Mouse (Mus musculus) lung, embryonic 14.5 days (tissue): ENCODE data around the gene Nipa1. TPM values are rescaled to one million over a fixed set of nuclear protein-coding genes. Genes with fewer than 3 reads are reported as not detected.
"Not testable (repeated sequence)": the region's sequence is repeated elsewhere in the genome, so short reads cannot be mapped to it uniquely, and the experiment has no call there.

Experiments used
- ATAC-seq: fragments of 200-750 bp; cut with Nextera tagmentation; 2 replicates; pipeline ENCODE4 v1.8.0; 2017; ENCODE audit warnings: mild to moderate bottlenecking, moderate TSS enrichment, moderate library complexity; ENCODE audit not compliant: insufficient read depth
- DNase-seq: peaks from one replicate; pipeline ENCODE4 v3.0.0-alpha.2; 2015
- H3K27ac ChIP-seq: fragments of 300-500 bp; sonication (generic); 2 replicates; pipeline ENCODE4 v1.5.1; 2014; ENCODE audit warnings: low read depth, mild to moderate bottlenecking, moderate library complexity
- H3K27me3 ChIP-seq: fragments of 300-500 bp; sonication (generic); 2 replicates; pipeline ENCODE4 v1.6.1; 2014; ENCODE audit warnings: low read length, control low read depth; ENCODE audit not compliant: insufficient read depth
- H3K36me3 ChIP-seq: fragments of 300-500 bp; sonication (generic); 2 replicates; pipeline ENCODE4 v1.6.1; 2014; ENCODE audit warnings: control low read depth; ENCODE audit not compliant: insufficient read depth
- H3K4me1 ChIP-seq: fragments of 300-500 bp; sonication (generic); 2 replicates; pipeline ENCODE4 v1.6.1; 2014; ENCODE audit warnings: antibody characterized with exemption, control low read depth; ENCODE audit not compliant: insufficient read depth
- H3K4me2 ChIP-seq: fragments of 300-500 bp; sonication (generic); 2 replicates; pipeline ENCODE4 v1.6.1; 2014; ENCODE audit warnings: mild to moderate bottlenecking
- H3K4me3 ChIP-seq: fragments of 300-500 bp; sonication (generic); 2 replicates; pipeline ENCODE4 v1.5.1; 2014; ENCODE audit warnings: low read depth, low read length
- H3K9ac ChIP-seq: fragments of 300-500 bp; sonication (generic); 2 replicates; pipeline ENCODE4 v1.6.1; 2014
- H3K9me3 ChIP-seq: fragments of 300-500 bp; sonication (generic); 2 replicates; pipeline ENCODE4 v1.6.1; 2016; ENCODE audit warnings: low read depth, low read length, control low read depth
- CTCF ChIP-seq: IDR thresholded peaks from 2 replicates; pipeline ENCODE4 v1.5.1; 2016; ENCODE audit warnings: antibody characterized with exemption, low read depth
- WGBS: fragments of 180-500 bp; shearing (Covaris S2); extraction: QIAGEN DNeasy Blood & Tissue Kit; methylation state at CpG from one replicate; pipeline ENCODE4 v1.1.7; 2014; 5-methylcytosine and 5-hydroxymethylcytosine counted together
- polyA plus RNA-seq: library from polyadenylated mRNA; unstranded; fragments of >200 nt; fragmentation: Nextera tagmentation; extraction: Ambion mirVana; gene quantifications from 2 replicates; pipeline ENCODE4 v1.2.1, GENCODE M21; 2014

The Nipa1 gene
- polyA plus RNA-seq, 1 experiment from 2014 or later: 6.7 TPM

- Histone ChIP-seq H3K4me1 (no peaks in the 10 kb centered on the region), H3K27ac (no peak overlapping the region), H3K27me3 (no peaks in the 10 kb centered on the region), H3K4me2 (peak overlapping the region; percentile 78; the same call in 1 of the 2 replicates), H3K4me3 (no peak overlapping the region), H3K36me3 (no peaks in the 10 kb centered on the region), H3K9ac (no peak overlapping the region), H3K9me3 (no peaks in the 10 kb centered on the region)
- DNase-seq: no peak
- 46% methylated on average over 3 of the region's 3 CpGs for WGBS
- no peak for TF ChIP-seq CTCF
- ATAC-seq: no peak
Measured at GRCm38 (mm10) chr7:56017761-56018160, 2.0 kb downstream of the Nipa1 start.

DNA sequence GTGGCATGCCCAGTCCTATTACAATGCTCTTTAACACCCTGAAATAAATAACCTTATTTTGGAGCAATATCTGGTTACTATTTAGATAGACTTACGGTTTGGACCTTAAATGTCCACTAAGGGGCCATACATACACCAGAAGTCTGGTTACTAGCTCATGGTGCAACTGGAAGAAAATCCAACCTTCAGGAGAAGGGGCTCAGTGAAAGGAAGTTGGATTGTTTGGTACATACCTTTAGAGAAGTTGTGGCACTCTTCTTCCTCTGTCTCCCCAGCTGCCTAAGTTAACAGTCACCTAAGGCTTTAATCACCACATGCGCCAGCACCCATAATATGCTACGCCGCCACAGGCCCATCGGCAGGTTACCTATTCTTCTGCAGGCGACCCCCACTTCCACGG, 3.9 kb downstream of the Nipa1 start:
- ATAC-seq (no peak), DNase-seq (no peak)
- no peak overlapping the region for H3K9ac ChIP-seq
- H3K27me3 ChIP-seq: no peaks in the 10 kb centered on the region
- no peak overlapping the region for H3K4me3 ChIP-seq
- no peaks in the 10 kb centered on the region for H3K4me1 ChIP-seq
- H3K4me2 ChIP-seq: no peak overlapping the region
- H3K27ac ChIP-seq: no peak overlapping the region
- H3K36me3 ChIP-seq: no peaks in the 10 kb centered on the region
- H3K9me3 ChIP-seq: no peaks in the 10 kb centered on the region
- 93% methylated on average over 7 of the region's 7 CpGs for WGBS
- TF ChIP-seq CTCF: no peak

- Histone ChIP-seq H3K4me2 (no peak overlapping the region), H3K4me3 (no peak overlapping the region), H3K27me3 (no peaks in the 10 kb centered on the region), H3K9ac (no peak overlapping the region), H3K36me3 (no peaks in the 10 kb centered on the region), H3K4me1 (no peaks in the 10 kb centered on the region), H3K27ac (no peak overlapping the region), H3K9me3 (no peaks in the 10 kb centered on the region)
- no peak for TF ChIP-seq CTCF
- ATAC-seq (no peak), DNase-seq (no peak)
- 67% methylated on average over 6 of the region's 6 CpGs for WGBS
Measured at GRCm38 (mm10) chr7:56015172-56015571, 4.6 kb downstream of the Nipa1 start.

- not testable (repeated sequence) for ATAC-seq, H3K9me3 ChIP-seq, H3K36me3 ChIP-seq, H3K9ac ChIP-seq, H3K27me3 ChIP-seq, H3K4me3 ChIP-seq, H3K27ac ChIP-seq, DNase-seq, H3K4me1 ChIP-seq, H3K4me2 ChIP-seq
- WGBS: 77% methylated on average over 6 of the region's 18 CpGs
Measured at GRCm38 (mm10) chr7:56014002-56014702, 5.6 kb downstream of the Nipa1 start.

DNA sequence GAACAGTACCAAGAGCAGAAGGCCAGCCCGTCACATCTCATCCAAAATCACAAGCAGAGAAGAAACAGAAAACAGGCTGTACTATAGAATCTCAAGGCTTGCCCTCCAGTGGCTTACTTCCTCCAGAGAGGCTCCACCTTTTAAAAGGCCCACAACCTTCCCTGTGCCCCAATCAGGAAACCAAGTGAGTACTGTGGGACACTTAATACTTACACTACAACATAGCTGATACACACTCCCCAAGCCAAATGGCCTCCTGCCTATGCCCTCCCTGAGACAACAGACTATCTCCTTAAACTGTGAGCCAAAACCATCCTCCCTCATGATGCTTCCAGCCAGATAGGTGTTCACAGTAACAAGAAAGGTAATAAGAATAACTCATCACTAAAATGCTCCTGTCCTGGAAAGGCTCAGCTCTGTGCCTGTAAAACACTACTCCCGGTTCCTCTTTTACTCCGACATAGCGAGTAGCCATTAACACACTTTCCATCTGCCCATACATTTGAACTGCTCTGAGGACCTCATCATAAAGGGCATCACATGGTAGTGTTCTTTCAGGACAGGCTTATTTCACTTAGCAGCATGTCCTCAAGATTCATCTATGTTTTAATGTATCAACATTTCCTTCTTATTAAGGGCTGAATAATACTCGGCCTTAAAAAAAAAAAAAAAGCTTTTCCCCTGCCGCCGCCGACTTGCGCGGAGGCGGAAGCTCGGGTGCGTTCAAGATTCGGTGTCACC, 6.3 kb downstream of the Nipa1 start:
- no peak overlapping the region for H3K9ac ChIP-seq
- no peak overlapping the region for H3K4me2 ChIP-seq
- no peaks in the 10 kb centered on the region for H3K9me3 ChIP-seq
- no peaks in the 10 kb centered on the region for H3K27me3 ChIP-seq
- no peak overlapping the region for H3K4me3 ChIP-seq
- H3K27ac ChIP-seq: no peak overlapping the region
- TF ChIP-seq CTCF: no peak
- DNase-seq (no peak), ATAC-seq (no peak)
- H3K4me1 ChIP-seq: no peaks in the 10 kb centered on the region
- WGBS: 96% methylated on average over 14 of the region's 14 CpGs
- no peaks in the 10 kb centered on the region for H3K36me3 ChIP-seq

DNA sequence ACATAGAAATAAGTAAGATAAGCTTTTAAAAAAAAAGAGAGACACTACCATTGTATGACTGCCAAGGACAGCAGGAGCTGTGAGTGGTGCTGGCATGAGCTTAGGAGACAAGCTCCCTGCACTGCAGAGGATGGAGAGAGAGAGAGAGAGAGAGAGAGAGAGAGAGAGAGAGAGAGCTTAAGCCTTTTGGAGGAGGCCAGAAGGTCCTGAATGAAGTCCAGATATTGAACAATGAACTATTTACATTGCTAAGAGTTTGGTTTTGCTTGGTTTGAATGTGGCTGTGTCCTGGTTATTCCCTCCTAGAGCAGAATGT, 8.8 kb downstream of the Nipa1 start:
- H3K4me1 ChIP-seq: no peaks in the 10 kb centered on the region
- no peaks in the 10 kb centered on the region for H3K9me3 ChIP-seq
- no peaks in the 10 kb centered on the region for H3K36me3 ChIP-seq
- H3K9ac ChIP-seq: no peak overlapping the region
- TF ChIP-seq CTCF: no peak
- H3K27me3 ChIP-seq: no peaks in the 10 kb centered on the region
- H3K27ac ChIP-seq: no peak overlapping the region
- no peak overlapping the region for H3K4me3 ChIP-seq
- no peak overlapping the region for H3K4me2 ChIP-seq
- peak; percentile 20 for DNase-seq
- ATAC-seq: peak; percentile 52; the same call in 1 of the 2 replicates

DNA sequence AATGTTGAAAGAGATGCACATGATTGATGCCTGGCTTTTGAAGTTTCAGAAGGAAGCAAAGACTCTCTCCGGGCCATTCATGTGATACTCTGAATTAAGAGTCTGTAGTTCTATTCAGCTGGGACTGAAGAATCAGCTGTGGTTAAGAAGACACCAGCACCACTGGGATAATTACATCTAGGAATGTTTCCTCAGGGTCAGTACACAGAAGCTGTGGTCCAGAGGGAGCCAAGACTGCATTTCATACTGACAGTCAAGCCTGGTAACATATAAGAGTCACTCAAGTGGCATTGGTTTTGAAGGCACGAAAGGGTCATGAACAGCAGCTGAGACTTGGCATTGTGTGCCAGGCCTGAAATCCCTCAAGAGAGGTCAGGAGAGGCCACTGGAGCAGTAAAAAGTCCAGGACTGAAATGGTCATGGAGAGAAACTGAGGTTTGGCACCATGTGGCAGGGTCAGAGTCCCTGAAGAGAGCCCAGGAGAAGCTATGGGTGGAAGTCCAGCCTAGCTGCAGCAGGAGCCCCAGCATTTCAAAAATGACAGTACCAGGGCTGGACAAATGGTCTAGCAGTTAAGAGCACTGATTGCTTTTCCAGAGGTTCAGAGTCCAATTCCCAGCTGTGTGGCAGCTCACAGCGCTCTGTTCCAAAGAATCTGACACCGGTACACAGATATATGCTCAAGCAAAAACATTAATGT, 9.3 kb downstream of the Nipa1 start:
- Histone ChIP-seq H3K27ac (no peak overlapping the region), H3K4me2 (no peak overlapping the region), H3K9ac (no peak overlapping the region), H3K4me3 (no peak overlapping the region), H3K4me1 (no peaks in the 10 kb centered on the region), H3K36me3 (no peaks in the 10 kb centered on the region), H3K9me3 (no peaks in the 10 kb centered on the region), H3K27me3 (no peaks in the 10 kb centered on the region)
- ATAC-seq (peak; percentile 52; the same call in 1 of the 2 replicates), DNase-seq (no peak)
- 75% methylated on average over 4 of the region's 4 CpGs for WGBS
- no peak for TF ChIP-seq CTCF
